Mouse (Mus musculus) frontal cortex, postnatal 36 days (tissue): ENCODE results near the gene Zfp975.
"Not testable (repeated sequence)": the region's sequence is repeated elsewhere in the genome, so short reads cannot be mapped to it uniquely, and the experiment has no call there.

Source experiments
- DNase-seq, 2 experiments: peaks; one replicate each; pipeline ENCODE4 v3.0.0; 2022; ENCODE audit warnings: low spot score in 2 of 2

Gene Zfp975

GRCm38 (mm10) chr7:42692362-42693158 lies at the start of gene Zfp975:
Zfp975 (minus strand) TSS chr7:42692742.
- peak; percentile 82 to 87 for DNase-seq

DNA sequence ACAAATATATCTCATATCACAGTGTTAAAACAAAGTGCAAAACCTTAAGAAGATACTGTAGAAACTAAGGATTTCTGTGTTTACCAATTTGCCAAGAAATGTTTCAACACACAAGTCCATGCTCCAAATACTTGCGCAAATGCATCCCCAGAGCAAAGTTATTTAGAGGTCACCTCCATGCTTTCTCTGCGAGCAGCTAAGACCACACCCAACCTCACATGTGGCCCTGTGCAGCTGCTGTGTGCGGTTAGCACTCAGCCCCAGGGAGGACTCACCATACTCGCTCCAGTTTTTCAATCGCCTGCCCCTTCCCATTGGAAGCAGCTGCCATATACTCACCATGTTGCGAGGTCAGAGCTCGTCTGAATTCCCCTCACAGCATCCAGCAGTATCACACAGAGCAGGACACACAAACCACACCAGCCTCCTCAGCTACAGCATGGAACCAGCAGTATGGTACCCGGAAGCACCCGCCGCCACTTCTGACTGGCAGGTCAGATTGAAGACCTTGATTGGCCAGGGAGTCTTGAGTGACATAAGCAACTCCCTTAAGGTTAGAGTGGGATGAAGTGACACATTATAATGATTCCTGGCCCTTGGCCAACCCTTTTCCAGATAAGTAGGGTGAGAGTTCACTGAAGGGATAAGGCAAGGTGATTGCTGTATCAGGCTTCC lies 46.1 kb upstream of the Zfp975 start:
- DNase-seq, result no peak

- DNase-seq, result not testable (repeated sequence)
Observed at GRCm38 (mm10) chr7:42726917-42727316, 34.4 kb upstream of the Zfp975 start, which contains the start of gene Gm17067. Gm17067 (minus strand) TSS chr7:42727017.

GRCm38 (mm10) chr7:42693251-42693650 lies 709 bp upstream of the Zfp975 start:
- peak in 1 of 2 experiments; percentile 16 for DNase-seq

GRCm38 (mm10) chr7:42680081-42680480 lies 12.5 kb downstream of the Zfp975 start:
- not testable (repeated sequence) for DNase-seq

DNA sequence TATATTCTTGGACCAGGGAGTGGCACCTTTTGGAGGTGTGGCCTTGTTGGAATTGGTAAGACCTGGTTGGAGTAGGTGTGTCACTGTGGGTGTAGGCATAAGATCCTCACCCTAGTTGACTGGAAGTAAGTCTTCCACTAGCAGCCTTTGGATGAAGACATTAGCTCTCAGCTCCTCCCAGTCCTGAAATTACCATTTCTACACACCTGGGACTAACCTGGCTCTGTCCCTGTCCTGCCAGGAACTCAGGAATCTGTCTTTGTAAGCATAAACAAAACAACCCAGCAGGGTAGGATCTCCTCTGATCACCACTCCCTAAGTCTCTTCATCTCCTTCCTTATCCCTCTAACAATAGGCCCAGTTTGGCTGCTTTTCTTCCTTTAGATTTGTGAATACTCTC lies 12.9 kb downstream of the Zfp975 start:
- DNase-seq, result not testable (repeated sequence)

GRCm38 (mm10) chr7:42660140-42660539 lies 32.4 kb downstream of the Zfp975 start:
- DNase-seq, result not testable (repeated sequence)

GRCm38 (mm10) chr7:42655211-42655610 lies 37.3 kb downstream of the Zfp975 start:
- DNase-seq, result not testable (repeated sequence)

GRCm38 (mm10) chr7:42643120-42643620 lies 49.4 kb downstream of the Zfp975 start:
- not testable (repeated sequence) for DNase-seq

DNA sequence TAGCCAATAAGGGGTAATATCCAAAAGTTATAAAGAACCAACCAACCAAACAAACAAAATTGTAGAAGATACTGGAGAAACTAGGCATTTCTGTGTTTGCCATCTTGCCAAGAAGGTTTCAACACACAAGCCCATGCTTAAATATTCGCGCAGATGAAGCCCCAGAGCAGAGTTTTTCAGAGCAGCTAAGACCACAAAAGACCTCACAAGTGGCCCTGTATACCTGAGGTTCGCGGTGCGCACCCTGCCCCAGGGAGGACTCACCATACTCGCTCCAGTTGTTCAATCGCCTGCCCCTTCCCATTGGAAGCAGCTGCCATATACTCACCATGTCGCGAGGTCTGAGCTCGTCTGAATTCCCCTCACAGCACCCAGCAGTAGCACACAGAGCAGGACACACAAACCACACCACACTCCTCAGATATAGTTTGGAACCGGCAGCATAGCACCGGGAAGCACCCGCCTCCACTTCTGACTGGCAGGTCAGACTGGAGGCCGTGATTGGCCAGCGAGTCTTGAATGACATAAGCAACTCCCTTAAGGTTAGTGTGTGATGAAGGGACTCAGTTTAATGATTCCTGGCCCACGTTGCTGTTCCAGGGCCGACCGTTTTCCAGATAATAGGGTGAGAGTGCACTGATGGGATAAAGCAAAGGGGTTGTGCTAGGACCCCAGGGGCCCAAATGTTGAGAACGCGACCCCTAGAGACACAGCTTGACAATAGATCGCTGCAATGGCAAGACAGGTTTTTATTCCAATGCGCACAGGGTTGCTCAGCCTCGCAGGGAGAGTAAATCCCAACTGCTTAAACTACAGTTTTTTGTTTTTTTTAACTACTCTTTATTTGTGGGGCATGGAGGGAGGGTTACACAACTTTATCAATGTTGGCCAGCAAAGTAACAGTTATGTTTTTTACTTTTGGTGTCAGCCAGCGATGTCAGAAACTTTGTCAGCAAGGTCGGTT lies 50.1 kb downstream of the Zfp975 start, which contains the start of gene Zfp976:
Gene Zfp976, minus strand, starts transcription at position 437 of the 964 bp plus-strand sequence.
- peak; percentile 47 to 64 for DNase-seq

DNA sequence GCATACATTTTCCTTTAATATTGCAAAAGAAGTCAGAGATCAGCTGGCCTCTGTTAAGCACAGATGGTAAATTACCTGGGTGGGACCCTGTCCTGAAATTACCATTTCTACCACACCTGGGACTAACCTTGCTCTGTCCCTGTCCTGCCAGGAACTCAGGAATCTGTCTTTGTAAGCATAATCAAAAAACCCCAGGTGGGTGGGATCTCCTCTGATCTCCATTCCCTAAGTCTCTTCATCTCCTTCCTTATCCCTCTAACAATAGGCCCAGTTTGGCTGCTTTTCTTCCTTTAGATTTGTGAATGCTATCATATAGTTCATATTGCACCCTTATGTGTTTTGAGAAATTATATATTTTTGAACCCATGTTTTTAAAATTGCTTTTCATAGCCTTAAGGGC lies 61.5 kb downstream of the Zfp975 start:
- DNase-seq, result not testable (repeated sequence)
